Mouse (Mus musculus): ENCODE results near the gene Gas2.

DNA sequence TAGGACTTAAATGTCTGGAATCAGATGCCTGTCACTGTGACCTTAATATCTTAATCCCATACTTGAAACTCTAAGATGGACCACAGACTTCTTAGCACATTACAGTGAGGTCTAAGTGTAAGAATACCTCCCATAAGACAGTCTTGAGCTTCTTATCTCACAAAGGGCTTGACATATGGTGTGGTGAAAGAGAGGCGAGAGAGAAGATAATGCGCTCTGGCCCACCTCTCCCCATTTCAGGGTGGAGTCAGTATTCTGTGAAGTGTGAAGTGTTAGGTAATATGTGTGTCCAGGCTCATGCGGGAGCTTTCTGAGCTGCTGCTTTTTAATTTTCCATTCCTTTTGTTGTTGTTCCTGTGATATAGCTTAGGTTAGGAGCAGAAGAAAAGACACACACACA is 129.2 kb downstream of the Gas2 start:
- TF ChIP-seq TCF12 (IDR thresholded peaks at IDR 0.05; ENCODE audit: insufficient read depth, poor library complexity, severe bottlenecking) (no peak), USF1 (IDR thresholded peaks at IDR 0.05; ENCODE audit: low read depth) (no peak), MYOG (IDR thresholded peaks at IDR 0.05; ENCODE audit: control insufficient read depth in 1 of 3, insufficient read depth in 1 of 3, insufficient read length in 2 of 3, low read depth in 2 of 3) (no peak)
